ENCODE assay signal across 10 mouse cellular contexts in the genomic region with DNA sequence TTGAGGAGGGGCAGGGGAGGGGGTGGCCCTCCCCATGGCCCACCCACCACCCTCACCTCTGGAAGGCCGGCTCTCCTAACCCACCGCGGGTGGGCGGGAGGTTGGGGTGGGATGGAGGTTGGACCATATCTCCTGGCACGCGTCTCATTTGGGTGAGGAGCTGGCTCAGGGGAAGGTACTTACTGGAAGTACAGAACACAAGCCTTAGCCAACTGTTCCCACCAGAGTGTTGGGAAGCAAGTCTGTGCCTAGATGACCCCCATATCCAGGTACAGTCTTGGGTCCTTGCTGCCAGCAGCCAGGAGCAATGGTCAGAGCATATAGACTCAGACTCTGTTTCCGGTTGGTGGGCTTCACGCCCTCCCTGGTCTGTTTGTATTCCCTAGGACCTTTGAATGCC. TPM values are rescaled to one million over a fixed set of nuclear protein-coding genes. Genes with fewer than 3 reads are reported as not detected.
A peak's percentile ranks its signal among the peaks of the same experiment; 100 is the strongest.
DNase-seq lines count a peak whose midpoint lies in the region; ATAC-seq lines count a peak whose summit lies in the region.
"Had no signal": no experiment of that assay in that cellular context is flagged by ENCODE, and none has a peak within 500 bp of the region (broad histone marks: within the 10 kb centered on the region; RNA-seq: fewer than 3 reads in every experiment).

No protein-coding gene starts in this region.

- no peak for ATAC-seq in neural tube, embryonic 11.5 days (ENCODE audit: insufficient read depth, low FRiP score, low TSS enrichment)
- no peak for ATAC-seq in limb, embryonic 13.5 days (ENCODE audit: low FRiP score, low read depth)
- ATAC-seq in erythroblast, adult 5-6 weeks (replicated peaks; ENCODE audit: low FRiP score, poor library complexity, severe bottlenecking) = no peak

- intact Hi-C loops in heart, postnatal 14 days (cut with DNase I) = no loop called here

- 11% methylated on average over 8 of the region's 8 CpGs for WGBS in heart, embryonic 10.5 days
- WGBS in neural tube, embryonic 11.5 days = 7% methylated on average over 8 of the region's 8 CpGs
- 18% methylated on average over 8 of the region's 8 CpGs for WGBS in limb, embryonic 13.5 days

- no peak overlapping the region for H3K9ac ChIP-seq in neural tube, embryonic 11.5 days (ENCODE audit: low read length)
- H3K9ac ChIP-seq in limb, embryonic 13.5 days = no peak overlapping the region

- no peak for DNase-seq in heart, embryonic 10.5 days (ENCODE audit: low spot score)
- DNase-seq in heart, postnatal 14 days = no peak
- DNase-seq in neural tube, embryonic 11.5 days (ENCODE audit: low spot score) = no peak
- no peak for DNase-seq in neural tube, embryonic 10.5 days (ENCODE audit: extremely low spot score, low spot score)
- no peak for DNase-seq in right cerebral cortex, adult 18-20 months
- DNase-seq in kidney, postnatal 14 days = no peak
- DNase-seq: B cell, adult 2 months had no signal

- peaks cover 42% of the 10 kb centered on the region for H3K4me1 ChIP-seq in heart, embryonic 10.5 days
- peaks cover 62% of the 10 kb centered on the region for H3K4me1 ChIP-seq in neural tube, embryonic 11.5 days (ENCODE audit: control insufficient read depth, insufficient read depth, low read length)
- peaks cover 57% of the 10 kb centered on the region for H3K4me1 ChIP-seq in limb, embryonic 13.5 days

- H3K9me3 ChIP-seq in heart, embryonic 10.5 days = no peaks in the 10 kb centered on the region
- no peaks in the 10 kb centered on the region for H3K9me3 ChIP-seq in neural tube, embryonic 11.5 days (ENCODE audit: control insufficient read depth, low read length)
- H3K9me3 ChIP-seq in limb, embryonic 13.5 days = no peaks in the 10 kb centered on the region

- H3K27ac ChIP-seq in heart, embryonic 10.5 days = 0 out of 2 replicates have a peak overlapping the region, but pooled peaks have one; percentile 32
- peak overlapping the region; percentile 54 for H3K27ac ChIP-seq in neural tube, embryonic 11.5 days (ENCODE audit: low read depth, low read length)
- H3K27ac ChIP-seq in limb, embryonic 13.5 days = no peak overlapping the region

- H3K27me3 ChIP-seq in heart, embryonic 10.5 days (ENCODE audit: insufficient read depth, poor library complexity, severe bottlenecking) = peaks cover 99% of the 10 kb centered on the region
- peaks cover 26% of the 10 kb centered on the region for H3K27me3 ChIP-seq in neural tube, embryonic 11.5 days (ENCODE audit: control insufficient read depth, insufficient read depth, low read length)
- H3K27me3 ChIP-seq in limb, embryonic 13.5 days = peaks cover 94% of the 10 kb centered on the region

- H3K4me2 ChIP-seq in neural tube, embryonic 11.5 days (ENCODE audit: low read depth) = peak overlapping the region; percentile 38
- H3K4me2 ChIP-seq in limb, embryonic 13.5 days (replicated peaks) = peak overlapping the region; percentile 54

- H3K4me3 ChIP-seq in heart, embryonic 10.5 days = peak overlapping the region; percentile 49
- H3K4me3 ChIP-seq in neural tube, embryonic 11.5 days (ENCODE audit: low read depth, low read length) = peak overlapping the region; percentile 19; the same call in 1 of the 2 replicates
- peak overlapping the region; percentile 20; the same call in 1 of the 2 replicates for H3K4me3 ChIP-seq in limb, embryonic 13.5 days

- H3K36me3 ChIP-seq in heart, embryonic 10.5 days = no peaks in the 10 kb centered on the region
- H3K36me3 ChIP-seq in neural tube, embryonic 11.5 days (ENCODE audit: control insufficient read depth, insufficient read depth, low read length) = no peaks in the 10 kb centered on the region
- H3K36me3 ChIP-seq in limb, embryonic 13.5 days = no peaks in the 10 kb centered on the region

RNA-seq across cellular contexts. Expression of a gene that starts 2.1 kb away (rescaled TPM):
- polyA plus RNA-seq in heart, embryonic 10.5 days (2016; fragmentation: Nextera tagmentation; extraction: Ambion mirVana) = 0.15 and 0.26 TPM in 2 replicates
- total RNA-seq in heart, postnatal 14 days (2021) = not detected
- 191 and 218 TPM in 2 replicates for polyA plus RNA-seq in neural tube, embryonic 11.5 days (2014; fragmentation: Nextera tagmentation; extraction: Ambion mirVana)
- polyA plus RNA-seq in limb, embryonic 13.5 days (2015; fragmentation: Nextera tagmentation; extraction: Ambion mirVana) = 0.94 and 2.3 TPM in 2 replicates
- total RNA-seq in erythroblast, adult 5-6 weeks (2015; ENCODE audit: low replicate concordance) = not detected in 2 replicates
- not detected in 2 replicates for total RNA-seq in erythroblast, adult 5-6 weeks (2017; ENCODE audit: low replicate concordance)
- total RNA-seq: megakaryocyte-erythroid progenitor cell, adult 5-6 weeks had no signal

RNA-seq across cellular contexts. Expression of a gene that starts 5.3 kb away (rescaled TPM):
- polyA plus RNA-seq in heart, embryonic 10.5 days (2016; fragmentation: Nextera tagmentation; extraction: Ambion mirVana) = 45.3 and 49.2 TPM in 2 replicates
- 10 to 100 TPM; 38.3 to 41.0 TPM for total RNA-seq in heart, postnatal 14 days (2021)
- polyA plus RNA-seq in neural tube, embryonic 11.5 days (2014; fragmentation: Nextera tagmentation; extraction: Ambion mirVana) = 36.1 and 38.2 TPM in 2 replicates
- 46.0 and 48.2 TPM in 2 replicates for polyA plus RNA-seq in limb, embryonic 13.5 days (2015; fragmentation: Nextera tagmentation; extraction: Ambion mirVana)
- total RNA-seq in erythroblast, adult 5-6 weeks (2015; ENCODE audit: low replicate concordance) = 11.7 and 19.6 TPM in 2 replicates
- 11.1 and 11.2 TPM in 2 replicates for total RNA-seq in erythroblast, adult 5-6 weeks (2017; ENCODE audit: low replicate concordance)

RNA-seq across cellular contexts. Expression of a gene that starts 30.3 kb away (rescaled TPM):
- 1.6 and 2.6 TPM in 2 replicates for polyA plus RNA-seq in heart, embryonic 10.5 days (2016; fragmentation: Nextera tagmentation; extraction: Ambion mirVana)
- total RNA-seq in heart, postnatal 14 days (2021) = 1 to 10 TPM; 4.1 to 5.6 TPM
- 0.78 and 1.1 TPM in 2 replicates for polyA plus RNA-seq in neural tube, embryonic 11.5 days (2014; fragmentation: Nextera tagmentation; extraction: Ambion mirVana)
- polyA plus RNA-seq in limb, embryonic 13.5 days (2015; fragmentation: Nextera tagmentation; extraction: Ambion mirVana) = 1.2 and 1.8 TPM in 2 replicates
- total RNA-seq in erythroblast, adult 5-6 weeks (2015; ENCODE audit: low replicate concordance) = 634 and 677 TPM in 2 replicates
- 775 and 846 TPM in 2 replicates for total RNA-seq in erythroblast, adult 5-6 weeks (2017; ENCODE audit: low replicate concordance)

RNA-seq across cellular contexts. Expression of a gene that starts 59.7 kb away (rescaled TPM):
- polyA plus RNA-seq in heart, embryonic 10.5 days (2016; fragmentation: Nextera tagmentation; extraction: Ambion mirVana) = 24.6 and 32.3 TPM in 2 replicates
- total RNA-seq in heart, postnatal 14 days (2021) = 10 to 100 TPM; 44.7 to 51.3 TPM
- 40.2 and 42.1 TPM in 2 replicates for polyA plus RNA-seq in neural tube, embryonic 11.5 days (2014; fragmentation: Nextera tagmentation; extraction: Ambion mirVana)
- 44.3 and 45.1 TPM in 2 replicates for polyA plus RNA-seq in limb, embryonic 13.5 days (2015; fragmentation: Nextera tagmentation; extraction: Ambion mirVana)
- total RNA-seq in erythroblast, adult 5-6 weeks (2015; ENCODE audit: low replicate concordance) = 3.6 and 8.8 TPM in 2 replicates
- total RNA-seq in erythroblast, adult 5-6 weeks (2017; ENCODE audit: low replicate concordance) = 2.3 and 2.5 TPM in 2 replicates

Comparison
In these comparisons a context has a peak if more than half of its experiments do, and no peak if none do; other contexts are left out.
1. RNA of a gene that starts 2.1 kb away (polyA plus RNA-seq): 191 to 218 TPM in neural tube, embryonic 11.5 days; 0.94 to 2.3 TPM in limb, embryonic 13.5 days and 0.15 to 0.26 TPM in heart, embryonic 10.5 days; every median in the first group is over 10 times any median in the second.
2. Peak in every context shown above with its lines, with median percentiles within 50 percentile points of each other: H3K4me3 ChIP-seq.